Mouse (Mus musculus) heart, postnatal 10 days (tissue): ENCODE measurements around the gene Arl6ip1. TPM values are rescaled to one million over a fixed set of nuclear protein-coding genes. Genes with fewer than 3 reads are reported as not detected.

ENCODE experiments used
- total RNA-seq, 2 experiments: library from RNA; stranded (reverse); gene quantifications; 2 replicates each; pipeline ENCODE4 v1.2.3; 2021

The Arl6ip1 gene
- total RNA-seq, 2 experiments from 2014 or later, result 49.7 to 56.8 TPM

Other genes starting within 250 kb of the Arl6ip1 start
- gene Rps15a, start 13.5 kb downstream of the Arl6ip1 start, total RNA-seq, result 100 to 1,000 TPM; 675 to 681 TPM
- gene Smg1, start 114.0 kb upstream of the Arl6ip1 start, total RNA-seq, result 10 to 100 TPM; 52.3 to 57.2 TPM